Mouse (Mus musculus): Measurements from ENCODE around the gene Rcor1. TPM values are rescaled to one million over a fixed set of nuclear protein-coding genes. Genes with fewer than 3 reads are reported as not detected.

Rcor1 gene
- polyA plus RNA-seq, 1 experiment from 2014 or later = 5.2 TPM

DNA sequence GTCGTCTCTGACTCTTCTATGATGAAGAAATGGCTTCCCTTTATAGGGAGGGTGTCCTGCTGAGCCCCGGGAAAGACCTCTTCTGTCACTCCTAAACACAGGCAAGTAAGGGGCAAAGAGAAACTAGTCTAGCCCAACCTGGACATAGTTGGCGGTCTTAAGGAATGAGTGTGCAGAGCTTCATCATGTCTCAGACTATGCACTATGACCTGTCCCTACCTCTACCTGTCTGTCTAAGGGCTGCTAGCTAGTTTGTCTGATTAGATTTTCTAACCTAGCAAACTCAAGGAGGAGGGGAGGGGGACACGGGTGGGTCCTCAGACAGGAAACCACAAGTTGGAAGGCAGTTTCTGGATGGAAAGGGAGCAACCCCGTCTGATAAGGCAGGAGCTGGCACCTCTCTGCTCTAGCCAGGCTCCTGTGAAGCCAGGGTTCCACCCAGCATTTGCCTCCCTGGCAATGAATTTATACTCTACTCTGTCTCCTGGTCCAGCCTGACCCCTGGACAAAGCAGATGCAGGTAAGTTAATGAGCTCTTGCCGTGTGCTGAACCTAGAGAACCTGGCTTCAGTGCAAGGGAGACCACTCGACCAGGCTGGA lies 9.8 kb upstream of the Rcor1 start:
- H3K36me3 ChIP-seq = no peaks in the 10 kb centered on the region
- WGBS = 73% methylated on average over 7 of the region's 7 CpGs
- H3K27ac ChIP-seq = no peak overlapping the region
- no peak overlapping the region for H3K9ac ChIP-seq
- no peak for ATAC-seq (ENCODE audit: low FRiP score)
- no peak overlapping the region for H3K4me3 ChIP-seq
- H3K4me1 ChIP-seq (replicated peaks) = no peaks in the 10 kb centered on the region
- no peaks in the 10 kb centered on the region for H3K9me3 ChIP-seq
- no peak overlapping the region for H3K4me2 ChIP-seq
- H3K27me3 ChIP-seq = no peaks in the 10 kb centered on the region

DNA sequence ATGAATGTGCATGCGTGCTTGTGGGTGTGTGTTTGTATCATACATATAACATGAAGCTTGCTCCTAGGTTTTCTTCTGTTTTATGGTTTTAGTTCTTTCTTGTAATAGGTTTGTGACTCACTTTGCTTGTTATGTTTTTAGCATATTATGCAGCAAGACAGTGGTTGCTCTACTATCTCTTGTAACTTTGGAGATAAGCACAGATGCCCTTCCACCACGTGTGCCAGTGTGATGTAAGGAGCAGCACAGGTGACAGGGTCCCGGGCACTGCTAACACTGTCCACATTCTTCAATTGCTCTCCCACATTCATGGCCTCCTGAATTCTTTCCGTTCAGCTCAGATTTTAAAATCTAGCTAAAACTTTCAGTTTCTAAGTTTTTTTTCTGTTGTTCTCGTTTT lies 6.3 kb upstream of the Rcor1 start:
- Histone ChIP-seq H3K27ac (no peak overlapping the region), H3K36me3 (no peaks in the 10 kb centered on the region), H3K4me3 (no peak overlapping the region), H3K27me3 (no peaks in the 10 kb centered on the region), H3K4me2 (no peak overlapping the region), H3K4me1 (replicated peaks) (peaks cover 9% of the 10 kb centered on the region), H3K9ac (no peak overlapping the region), H3K9me3 (no peaks in the 10 kb centered on the region)
- WGBS = 88% methylated on average over 5 of the region's 5 CpGs
- no peak for ATAC-seq (ENCODE audit: low FRiP score)

DNA sequence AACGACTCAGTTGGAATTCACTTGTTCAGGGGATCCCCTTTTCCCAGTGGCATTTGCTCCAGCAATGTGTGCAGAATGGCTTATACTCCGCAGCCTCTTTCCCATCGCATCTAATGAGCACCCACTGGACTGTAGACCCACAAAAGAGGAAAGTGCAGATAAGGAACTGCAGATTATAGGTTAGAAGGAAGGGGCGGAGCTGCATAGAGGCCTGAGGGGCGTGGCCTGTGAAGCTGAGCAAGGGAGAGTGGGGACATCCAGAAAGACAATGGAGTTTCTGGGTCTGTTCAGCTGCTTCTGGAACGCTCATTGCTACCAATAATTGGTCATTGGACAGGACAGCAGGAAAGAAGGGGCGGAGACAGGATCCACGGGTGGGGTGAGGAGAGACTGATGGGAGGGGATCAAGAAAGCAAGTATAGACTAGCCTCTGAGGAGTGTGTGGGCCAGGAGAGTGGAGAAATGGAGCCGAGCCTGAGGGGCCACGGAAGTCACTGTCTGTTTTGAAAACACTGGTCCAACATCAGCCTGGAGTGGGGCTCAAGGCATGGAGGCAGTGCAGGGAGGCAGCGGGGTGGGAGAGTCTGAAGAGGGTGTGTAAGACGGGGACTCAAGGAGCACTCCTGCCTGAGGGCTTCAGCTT lies 3.8 kb upstream of the Rcor1 start:
- Histone ChIP-seq H3K36me3 (no peaks in the 10 kb centered on the region), H3K4me1 (replicated peaks) (peaks cover 15% of the 10 kb centered on the region), H3K9ac (no peak overlapping the region), H3K4me2 (no peak overlapping the region), H3K4me3 (no peak overlapping the region), H3K27ac (no peak overlapping the region), H3K27me3 (no peaks in the 10 kb centered on the region), H3K9me3 (no peaks in the 10 kb centered on the region)
- WGBS = 64% methylated on average over 12 of the region's 12 CpGs
- ATAC-seq (ENCODE audit: low FRiP score) = no peak

DNA sequence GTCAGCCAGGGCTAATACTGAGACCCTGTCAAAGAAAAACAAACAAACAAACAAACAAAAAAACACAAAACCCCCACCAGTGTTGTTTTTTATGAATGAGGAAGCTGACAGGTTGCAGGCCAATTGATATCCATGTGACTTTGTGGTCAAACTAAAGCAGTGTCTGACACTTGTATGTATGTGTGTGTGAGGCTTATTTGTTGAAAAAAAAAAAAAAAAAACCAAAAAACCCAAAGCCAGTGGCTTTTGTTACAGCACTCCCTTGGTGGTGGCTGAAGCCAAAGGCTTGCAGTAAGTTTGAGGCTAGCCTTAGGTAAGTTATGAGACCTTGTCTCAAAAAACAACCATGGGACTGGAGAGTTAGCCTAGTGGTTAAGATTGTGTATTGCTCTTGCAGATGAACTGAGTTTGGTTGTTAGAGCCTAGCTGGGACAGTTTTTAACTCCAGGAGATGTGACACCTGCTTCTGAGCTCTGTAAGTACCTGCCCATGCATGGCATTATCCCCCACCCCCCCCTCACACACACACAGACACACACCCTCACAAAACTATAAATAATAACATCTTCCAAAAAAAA lies 2.9 kb upstream of the Rcor1 start:
- Histone ChIP-seq H3K36me3 (no peaks in the 10 kb centered on the region), H3K9me3 (no peaks in the 10 kb centered on the region), H3K27me3 (no peaks in the 10 kb centered on the region), H3K4me2 (no peak overlapping the region), H3K27ac (no peak overlapping the region), H3K4me3 (no peak overlapping the region), H3K9ac (no peak overlapping the region), H3K4me1 (replicated peaks) (peaks cover 25% of the 10 kb centered on the region)
- no peak for ATAC-seq (ENCODE audit: low FRiP score)

DNA sequence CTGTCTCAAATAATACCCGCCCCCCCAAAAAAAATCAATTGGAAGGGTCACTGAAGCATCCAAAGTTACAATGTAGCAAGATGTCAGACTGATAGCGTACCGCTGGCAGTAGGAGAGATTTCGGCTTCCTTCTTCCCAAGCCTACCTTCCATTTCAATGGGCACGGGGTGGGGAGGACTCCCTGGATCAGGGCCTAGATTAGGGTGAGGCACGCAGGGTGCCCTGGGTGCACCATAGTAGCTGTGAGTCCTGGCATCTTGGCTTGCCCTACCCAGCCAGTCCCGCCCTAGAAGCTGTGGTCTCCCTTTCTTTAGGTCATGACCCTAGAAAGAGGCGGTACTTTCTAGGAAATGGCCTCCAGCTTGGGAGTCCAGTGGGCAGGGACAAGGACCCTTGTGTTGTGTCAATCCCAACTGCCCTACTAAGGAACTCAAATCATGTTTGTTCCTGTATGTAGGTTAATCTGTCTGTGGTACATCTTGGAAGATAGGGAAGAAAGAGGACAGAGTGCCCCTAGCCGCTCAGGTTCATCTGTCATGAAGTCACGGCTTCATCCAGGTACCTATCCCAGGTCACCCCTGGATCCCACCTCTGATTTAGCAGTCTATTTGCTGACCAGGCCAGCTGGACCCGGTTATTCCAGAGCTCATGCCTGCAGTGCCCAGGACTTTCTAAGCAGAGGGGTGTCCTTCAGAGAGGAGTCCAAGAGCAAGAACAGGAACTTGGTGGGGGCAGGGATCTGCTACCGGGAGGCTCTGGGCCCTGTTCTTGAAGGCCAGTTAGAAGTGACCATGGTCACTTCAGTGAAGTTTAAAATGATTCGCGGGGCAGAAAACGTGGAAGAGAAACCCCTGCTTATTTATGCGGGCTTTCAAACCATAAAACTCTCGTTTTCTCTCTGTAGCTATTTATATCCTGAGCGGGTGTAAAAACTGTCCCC lies 1.6 kb upstream of the Rcor1 start:
- Histone ChIP-seq H3K36me3 (no peaks in the 10 kb centered on the region), H3K4me2 (peak overlapping the region; percentile 96), H3K4me3 (peak overlapping the region; percentile 99), H3K27me3 (no peaks in the 10 kb centered on the region), H3K27ac (peak overlapping the region; percentile 99), H3K4me1 (replicated peaks) (peaks cover 29% of the 10 kb centered on the region), H3K9ac (peak overlapping the region; percentile 85), H3K9me3 (no peaks in the 10 kb centered on the region)
- 59% methylated on average over 18 of the region's 18 CpGs for WGBS
- ATAC-seq (ENCODE audit: low FRiP score) = no peak

DNA sequence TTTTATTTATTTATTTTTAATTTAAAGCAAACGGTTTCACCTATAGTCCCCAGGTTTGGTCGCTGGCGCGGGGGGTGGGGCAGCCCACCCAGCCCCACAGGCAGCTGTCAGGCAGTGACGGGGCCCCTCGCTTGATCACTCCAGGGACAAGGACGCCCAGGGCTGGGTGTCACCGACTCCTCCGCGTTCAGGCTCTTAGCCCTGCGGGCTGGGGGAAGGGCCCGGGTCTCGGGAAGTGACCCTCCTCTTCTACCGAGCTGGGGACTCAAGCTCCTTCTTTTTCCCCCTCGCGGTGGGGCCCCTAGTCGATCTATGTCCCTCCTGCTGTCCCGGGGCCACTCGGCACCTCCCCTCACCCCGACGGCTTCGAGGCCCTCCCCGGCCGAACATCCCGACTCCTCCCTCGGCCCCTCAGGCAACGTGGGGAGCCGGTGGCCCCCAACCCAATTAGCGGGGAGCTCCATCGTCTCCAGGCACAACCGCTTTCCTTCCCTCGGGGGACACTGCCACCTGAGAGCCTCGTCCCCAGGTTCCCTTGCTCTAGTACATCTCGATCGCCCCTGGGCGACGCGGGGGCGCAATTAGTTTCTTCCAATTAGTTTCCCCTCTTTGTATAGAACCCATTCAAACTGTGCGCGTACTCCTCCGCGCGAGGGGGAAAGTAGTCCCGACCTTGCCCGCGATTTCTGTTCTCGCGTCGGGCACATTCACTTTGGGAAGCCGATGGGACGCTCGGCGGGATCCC lies 748 bp upstream of the Rcor1 start:
- under 1% methylated on average over 53 of the region's 54 CpGs for WGBS
- Histone ChIP-seq H3K9ac (peak overlapping the region; percentile 85), H3K36me3 (peaks cover 3% of the 10 kb centered on the region; the same call in 1 of the 2 replicates), H3K4me3 (peak overlapping the region; percentile 99), H3K4me2 (peak overlapping the region; percentile 96), H3K4me1 (replicated peaks) (peaks cover 29% of the 10 kb centered on the region), H3K27ac (peak overlapping the region; percentile 99), H3K27me3 (no peaks in the 10 kb centered on the region), H3K9me3 (no peaks in the 10 kb centered on the region)
- peak; percentile 70 for ATAC-seq (ENCODE audit: low FRiP score)

DNA sequence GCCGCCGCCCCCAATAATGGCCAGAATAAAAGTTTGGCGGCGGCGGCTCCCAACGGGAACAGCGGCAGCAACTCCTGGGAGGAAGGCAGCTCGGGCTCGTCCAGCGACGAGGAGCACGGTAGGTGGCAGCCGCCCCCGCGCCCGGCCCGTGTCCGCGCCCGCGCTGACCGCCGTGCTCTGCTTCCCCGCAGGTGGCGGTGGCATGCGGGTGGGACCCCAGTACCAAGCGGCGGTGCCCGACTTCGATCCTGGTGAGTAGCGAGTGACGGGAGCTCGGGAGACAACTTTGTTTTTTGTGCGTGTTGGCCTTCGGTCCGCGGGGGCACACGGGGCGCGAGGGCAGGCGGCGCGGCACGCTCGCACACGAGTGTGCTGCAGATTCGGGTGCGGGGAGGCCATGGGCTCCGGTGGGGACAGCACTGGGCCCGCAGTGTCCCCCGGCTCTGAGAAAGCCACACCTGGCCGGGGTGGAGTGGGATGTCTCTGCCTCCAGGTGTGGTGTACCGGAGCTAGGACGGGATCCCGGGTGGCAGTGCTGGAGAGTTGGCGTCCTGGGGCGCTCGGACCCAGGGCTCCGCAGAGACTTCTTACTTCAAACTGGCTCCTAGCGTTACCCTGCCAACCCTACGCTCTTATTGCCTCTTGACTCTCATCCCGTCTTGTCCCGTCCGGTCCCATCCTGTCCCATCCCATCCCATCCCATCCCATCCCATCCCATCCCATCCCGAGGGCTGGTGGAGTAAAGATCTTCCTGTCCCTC lies 800 bp downstream of the Rcor1 start:
- peak overlapping the region; percentile 88 for H3K9ac ChIP-seq
- H3K4me1 ChIP-seq (replicated peaks) = peaks cover 29% of the 10 kb centered on the region
- ATAC-seq (ENCODE audit: low FRiP score) = no peak
- no peaks in the 10 kb centered on the region for H3K27me3 ChIP-seq
- H3K27ac ChIP-seq = peak overlapping the region; percentile 95
- H3K4me3 ChIP-seq = peak overlapping the region; percentile 99
- peaks cover 4% of the 10 kb centered on the region for H3K36me3 ChIP-seq
- under 1% methylated on average over 62 of the region's 65 CpGs for WGBS
- no peaks in the 10 kb centered on the region for H3K9me3 ChIP-seq
- H3K4me2 ChIP-seq = peak overlapping the region; percentile 96

DNA sequence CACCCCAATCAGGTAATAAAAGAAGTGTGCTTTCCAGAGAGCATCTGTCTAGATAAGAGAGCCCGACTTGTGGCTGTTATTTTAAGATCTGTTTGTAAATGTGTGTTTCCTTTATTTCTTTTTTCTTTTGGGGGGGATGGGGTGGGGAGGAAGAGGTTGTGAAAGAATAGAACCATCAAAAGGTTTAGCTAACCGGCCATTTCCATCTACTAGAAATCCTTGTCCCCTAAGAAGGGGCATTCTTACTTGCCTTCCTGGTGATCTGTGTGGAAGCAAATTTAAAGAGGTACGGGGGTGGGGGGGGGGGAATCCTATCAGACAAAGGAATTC lies 1.3 kb downstream of the Rcor1 start:
- peak overlapping the region; percentile 88 for H3K9ac ChIP-seq
- whole genome bisulfite sequencing = 12% methylated on average over 3 of the region's 3 CpGs

DNA sequence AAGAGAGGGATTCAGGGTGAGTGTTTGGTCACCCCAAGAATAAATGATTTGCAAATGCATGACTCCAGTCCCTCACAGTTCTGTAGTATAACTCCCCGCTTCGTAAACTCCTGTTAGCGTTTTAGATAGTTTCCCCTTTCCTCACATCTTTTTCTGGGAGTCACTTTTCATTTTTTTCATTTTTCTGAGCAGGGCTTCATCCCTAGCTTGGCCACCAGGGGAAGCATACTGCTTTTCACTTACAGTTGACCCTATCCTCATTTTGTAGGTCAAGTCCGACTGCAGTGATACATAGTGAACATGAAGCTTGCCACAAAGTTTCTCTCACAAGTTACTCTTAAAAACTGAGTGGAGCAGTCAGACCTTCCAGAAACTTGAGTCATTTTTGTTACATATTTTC lies 2.0 kb downstream of the Rcor1 start:
- Histone ChIP-seq H3K4me3 (peak overlapping the region; percentile 99), H3K4me2 (peak overlapping the region; percentile 96), H3K4me1 (replicated peaks) (peaks cover 24% of the 10 kb centered on the region), H3K9ac (peak overlapping the region; percentile 88; the same call in 1 of the 2 replicates), H3K27me3 (no peaks in the 10 kb centered on the region), H3K27ac (no peak overlapping the region), H3K9me3 (no peaks in the 10 kb centered on the region), H3K36me3 (peaks cover 4% of the 10 kb centered on the region)
- no peak for ATAC-seq (ENCODE audit: low FRiP score)
- 48% methylated on average over 4 of the region's 4 CpGs for WGBS

More for the DNA sequence above, 1.3 kb downstream of the Rcor1 start:
- Histone ChIP-seq H3K4me2 (peak overlapping the region; percentile 96), H3K36me3 (peaks cover 4% of the 10 kb centered on the region), H3K4me3 (peak overlapping the region; percentile 99), H3K9me3 (no peaks in the 10 kb centered on the region), H3K4me1 (replicated peaks) (peaks cover 24% of the 10 kb centered on the region), H3K27ac (no peak overlapping the region), H3K27me3 (no peaks in the 10 kb centered on the region)
- ATAC-seq (ENCODE audit: low FRiP score) = no peak

DNA sequence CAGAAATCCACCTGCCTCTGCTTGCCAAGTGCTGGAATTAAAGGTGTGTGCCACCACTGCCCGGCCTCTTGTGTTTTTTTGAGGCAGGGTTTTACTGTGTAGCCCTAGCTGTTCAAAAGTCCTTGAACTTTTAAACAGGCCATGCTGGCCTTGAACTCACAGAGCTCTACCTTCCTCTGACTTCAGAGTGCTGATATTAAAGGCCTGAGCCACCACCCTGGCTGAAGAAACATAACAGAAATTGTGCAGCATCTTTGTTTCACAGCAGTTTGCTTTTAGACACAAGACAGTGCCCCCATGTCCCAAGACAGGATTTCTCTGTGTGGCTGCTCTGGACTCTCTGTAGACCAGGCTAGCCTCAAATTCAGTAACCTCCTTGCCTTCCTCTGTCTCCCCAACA lies 3.2 kb downstream of the Rcor1 start:
- Histone ChIP-seq H3K9me3 (no peaks in the 10 kb centered on the region), H3K4me3 (no peak overlapping the region), H3K27me3 (no peaks in the 10 kb centered on the region), H3K4me1 (replicated peaks) (peaks cover 24% of the 10 kb centered on the region), H3K36me3 (peaks cover 4% of the 10 kb centered on the region), H3K4me2 (no peak overlapping the region), H3K9ac (no peak overlapping the region), H3K27ac (no peak overlapping the region)
- WGBS = 94% methylated on average over 1 of the region's 1 CpGs
- ATAC-seq (ENCODE audit: low FRiP score) = no peak

DNA sequence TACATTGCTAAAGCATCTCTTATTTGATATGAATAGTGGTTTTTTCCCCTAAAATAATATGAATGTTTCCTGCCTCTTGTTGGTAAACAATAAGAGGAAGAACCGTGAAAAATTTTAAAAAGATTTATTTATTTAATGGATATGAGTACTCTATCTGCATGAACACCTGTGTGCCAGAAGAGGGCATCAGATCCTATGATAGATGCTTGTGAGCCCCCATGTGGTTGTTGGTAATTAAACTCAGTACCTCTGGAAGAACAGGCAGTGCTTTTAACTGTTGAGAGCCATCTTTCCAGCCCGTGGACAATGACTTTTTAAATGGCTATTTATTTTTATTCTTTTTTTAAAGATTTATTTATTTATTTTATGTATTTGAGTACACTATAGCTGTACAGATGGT lies 5.7 kb downstream of the Rcor1 start:
- no peaks in the 10 kb centered on the region for H3K9me3 ChIP-seq
- H3K36me3 ChIP-seq = peaks cover 4% of the 10 kb centered on the region
- H3K27ac ChIP-seq = no peak overlapping the region
- H3K4me3 ChIP-seq = no peak overlapping the region
- peaks cover 17% of the 10 kb centered on the region for H3K4me1 ChIP-seq (replicated peaks)
- H3K27me3 ChIP-seq = no peaks in the 10 kb centered on the region
- no peak overlapping the region for H3K9ac ChIP-seq
- H3K4me2 ChIP-seq = no peak overlapping the region
- WGBS = 89% methylated on average over 2 of the region's 2 CpGs
- no peak for ATAC-seq (ENCODE audit: low FRiP score)

Data from hindbrain, embryonic 13.5 days (tissue).